In genomic region chr4:154567942-154568341, GRCm38 (mm10) we compare ENCODE assay signal across 18 mouse cellular contexts.
A peak's percentile ranks its signal among the peaks of the same experiment; 100 is the strongest.
DNase-seq lines count a peak whose midpoint lies in the region; ATAC-seq lines count a peak whose summit lies in the region.
"Had no signal": no experiment of that assay in that cellular context is flagged by ENCODE, and none has a peak within 500 bp of the region (broad histone marks: within the 10 kb centered on the region; RNA-seq: fewer than 3 reads in every experiment).

No protein-coding gene starts in this region.

- DNase-seq in lung, postnatal 36 days = no peak
- peak; percentile 59 for DNase-seq in embryonic facial prominence, embryonic 11.5 days (ENCODE audit: low spot score)
- peak; percentile 62 for DNase-seq in limb, embryonic 10.5 days (ENCODE audit: low spot score)
- DNase-seq in ovary, postnatal 14 days (ENCODE audit: low spot score) = no peak
- no peak for DNase-seq in right cerebral cortex, postnatal 36 days (ENCODE audit: low spot score in 2 of 2)
- DNase-seq: adrenal gland, postnatal 10 days; cerebellum, adult 11 months; cerebellum, postnatal 36 days; gastrocnemius, postnatal 25 days; heart, postnatal 10 days; kidney, adult 2 months; kidney, postnatal 14 days; liver; thymus, adult 2 months had no signal

- 0 out of 2 replicates have a peak overlapping the region, but pooled peaks have one; percentile 19 for H3K27ac ChIP-seq in forebrain, embryonic 13.5 days
- H3K27ac ChIP-seq in forebrain, embryonic 16.5 days (ENCODE audit: low read length) = no peak overlapping the region
- peak overlapping the region; percentile 27; the same call in 1 of the 2 replicates for H3K27ac ChIP-seq in lung, embryonic 15.5 days
- peak overlapping the region; percentile 3; the same call in 1 of the 2 replicates for H3K27ac ChIP-seq in embryonic facial prominence, embryonic 11.5 days (replicated peaks; ENCODE audit: low read depth, low read length)
- peak overlapping the region; percentile 64 for H3K27ac ChIP-seq in limb, embryonic 10.5 days

- ATAC-seq in forebrain, embryonic 13.5 days = no peak
- ATAC-seq in forebrain, embryonic 16.5 days = no peak
- ATAC-seq in lung, embryonic 15.5 days (ENCODE audit: borderline replicate concordance, extremely low read depth, low FRiP score, low TSS enrichment) = no peak; the same call in 1 of the 2 replicates
- ATAC-seq in embryonic facial prominence, embryonic 11.5 days (replicated peaks; ENCODE audit: insufficient number of reproducible peaks, low FRiP score, low TSS enrichment, low read depth) = no peak

- WGBS in forebrain, embryonic 13.5 days = 41% methylated on average over 11 of the region's 11 CpGs
- WGBS in forebrain, embryonic 16.5 days = 38% methylated on average over 11 of the region's 11 CpGs
- WGBS in lung, embryonic 15.5 days = 17% methylated on average over 11 of the region's 11 CpGs
- WGBS in embryonic facial prominence, embryonic 11.5 days = 22% methylated on average over 11 of the region's 11 CpGs
- WGBS in limb, embryonic 10.5 days = 10% methylated on average over 11 of the region's 11 CpGs

- no peaks in the 10 kb centered on the region for H3K9me3 ChIP-seq in forebrain, embryonic 13.5 days (replicated peaks)
- H3K9me3 ChIP-seq in forebrain, embryonic 16.5 days (ENCODE audit: control insufficient read depth, low read length) = no peaks in the 10 kb centered on the region
- no peaks in the 10 kb centered on the region for H3K9me3 ChIP-seq in lung, embryonic 15.5 days
- H3K9me3 ChIP-seq in embryonic facial prominence, embryonic 11.5 days (replicated peaks; ENCODE audit: control insufficient read depth, low read length) = no peaks in the 10 kb centered on the region
- no peaks in the 10 kb centered on the region for H3K9me3 ChIP-seq in limb, embryonic 10.5 days (replicated peaks)

- H3K36me3 ChIP-seq in forebrain, embryonic 13.5 days (ENCODE audit: poor library complexity, severe bottlenecking) = peaks cover 4% of the 10 kb centered on the region; the same call in 1 of the 2 replicates
- no peaks in the 10 kb centered on the region for H3K36me3 ChIP-seq in forebrain, embryonic 16.5 days (ENCODE audit: control insufficient read depth, insufficient read depth)
- no peaks in the 10 kb centered on the region for H3K36me3 ChIP-seq in lung, embryonic 15.5 days
- no peaks in the 10 kb centered on the region for H3K36me3 ChIP-seq in embryonic facial prominence, embryonic 11.5 days (replicated peaks; ENCODE audit: control insufficient read depth, insufficient read depth, low read depth, low read length)
- H3K36me3 ChIP-seq in limb, embryonic 10.5 days = peaks cover 29% of the 10 kb centered on the region

- H3K9ac ChIP-seq in forebrain, embryonic 13.5 days = peak overlapping the region; percentile 26; the same call in 1 of the 2 replicates
- H3K9ac ChIP-seq in forebrain, embryonic 16.5 days (replicated peaks; ENCODE audit: low read depth, low read length) = no peak overlapping the region
- no peak overlapping the region for H3K9ac ChIP-seq in lung, embryonic 15.5 days
- peak overlapping the region; percentile 14; the same call in 1 of the 2 replicates for H3K9ac ChIP-seq in embryonic facial prominence, embryonic 11.5 days (replicated peaks; ENCODE audit: low read length)

- 0 out of 2 replicates have a peak, but pooled peaks cover 5% of the 10 kb centered on the region for H3K27me3 ChIP-seq in forebrain, embryonic 13.5 days
- H3K27me3 ChIP-seq in forebrain, embryonic 16.5 days (replicated peaks; ENCODE audit: control insufficient read depth, insufficient read depth, low read length) = no peaks in the 10 kb centered on the region
- peaks cover 5% of the 10 kb centered on the region; the same call in 1 of the 2 replicates for H3K27me3 ChIP-seq in lung, embryonic 15.5 days
- no peaks in the 10 kb centered on the region for H3K27me3 ChIP-seq in embryonic facial prominence, embryonic 11.5 days (ENCODE audit: control insufficient read depth, insufficient read depth, low read length)
- 0 out of 2 replicates have a peak, but pooled peaks cover 13% of the 10 kb centered on the region for H3K27me3 ChIP-seq in limb, embryonic 10.5 days (ENCODE audit: low read depth, poor library complexity, severe bottlenecking)

- no peak overlapping the region for H3K4me3 ChIP-seq in forebrain, embryonic 13.5 days
- H3K4me3 ChIP-seq in forebrain, embryonic 16.5 days (replicated peaks; ENCODE audit: low read length) = no peak overlapping the region
- H3K4me3 ChIP-seq in lung, embryonic 15.5 days = no peak overlapping the region
- no peak overlapping the region for H3K4me3 ChIP-seq in embryonic facial prominence, embryonic 11.5 days (ENCODE audit: low read depth, low read length)
- peak overlapping the region; percentile 7; the same call in 1 of the 2 replicates for H3K4me3 ChIP-seq in limb, embryonic 10.5 days
- H3K4me3 ChIP-seq: myocyte had no signal

- peaks cover 66% of the 10 kb centered on the region for H3K4me1 ChIP-seq in forebrain, embryonic 13.5 days
- peaks cover 38% of the 10 kb centered on the region for H3K4me1 ChIP-seq in forebrain, embryonic 16.5 days (replicated peaks; ENCODE audit: control insufficient read depth, insufficient read depth, low read length)
- peaks cover 40% of the 10 kb centered on the region for H3K4me1 ChIP-seq in lung, embryonic 15.5 days
- H3K4me1 ChIP-seq in embryonic facial prominence, embryonic 11.5 days (ENCODE audit: control insufficient read depth, insufficient read depth, low read length) = peaks cover 29% of the 10 kb centered on the region
- H3K4me1 ChIP-seq in limb, embryonic 10.5 days = peaks cover 93% of the 10 kb centered on the region

- 0 out of 2 replicates have a peak overlapping the region, but pooled peaks have one; percentile 33 for H3K4me2 ChIP-seq in forebrain, embryonic 13.5 days
- H3K4me2 ChIP-seq in forebrain, embryonic 16.5 days (ENCODE audit: low read length) = no peak overlapping the region
- H3K4me2 ChIP-seq in lung, embryonic 15.5 days = no peak overlapping the region
- H3K4me2 ChIP-seq in embryonic facial prominence, embryonic 11.5 days (ENCODE audit: low read depth, low read length) = no peak overlapping the region

Comparison
In these comparisons a context has a peak if more than half of its experiments do, and no peak if none do; other contexts are left out.
1. H3K9ac ChIP-seq: peak in forebrain, embryonic 13.5 days (single experiment) and embryonic facial prominence, embryonic 11.5 days (single experiment); none in forebrain, embryonic 16.5 days (single experiment) and lung, embryonic 15.5 days (single experiment).
2. DNase-seq: peak in embryonic facial prominence, embryonic 11.5 days (single experiment) and limb, embryonic 10.5 days (single experiment); none in lung, postnatal 36 days (single experiment), ovary, postnatal 14 days (single experiment) and right cerebral cortex, postnatal 36 days (0 of 2).